Mouse (Mus musculus) heart, postnatal 0 days (tissue): ENCODE data around the gene P4ha1.

ENCODE experiments used
- CTCF ChIP-seq: IDR thresholded peaks from 2 replicates; pipeline ENCODE4 v1.5.1; 2016; ENCODE audit warnings: antibody characterized with exemption, control low read depth, low read depth
- EP300 ChIP-seq: IDR thresholded peaks from 2 replicates; pipeline ENCODE4 v1.6.1; 2016; ENCODE audit warnings: antibody characterized with exemption, low read depth

DNA sequence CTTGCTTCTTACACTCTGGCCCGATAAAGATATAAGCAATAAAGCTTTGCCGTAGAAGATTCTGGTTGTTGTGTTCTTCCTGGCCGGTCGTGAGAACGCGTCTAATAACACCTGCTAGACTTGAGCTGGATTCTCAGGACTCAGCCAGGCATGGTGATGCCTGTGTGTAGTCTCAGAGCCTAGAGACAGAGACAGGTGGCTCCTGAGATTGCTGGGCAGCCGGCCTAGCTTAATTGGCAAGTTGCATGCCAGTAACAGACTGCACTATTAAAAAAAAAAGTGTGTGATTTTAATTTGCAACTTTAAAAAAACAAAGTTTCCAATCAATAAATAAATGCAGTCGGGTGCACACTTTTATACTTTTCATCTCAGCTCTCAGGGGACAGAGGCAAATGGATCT lies 63.9 kb downstream of the P4ha1 start:
- TF ChIP-seq EP300 (no peak), CTCF (no peak)
